Comparison of ENCODE assay signal across 8 mouse cellular contexts in genomic region chr14:73383746-73384145, GRCm38 (mm10). TPM values are rescaled to one million over a fixed set of nuclear protein-coding genes. Genes with fewer than 3 reads are reported as not detected.
A peak's percentile ranks its signal among the peaks of the same experiment; 100 is the strongest.
DNase-seq lines count a peak whose midpoint lies in the region; ATAC-seq and TF ChIP-seq lines count a peak whose summit lies in the region.

No protein-coding gene starts in this region.

- WGBS in lung, adult 2 months, result 1% methylated on average over 2 of the region's 2 CpGs
- WGBS in forebrain, embryonic 10.5 days, result 61% methylated on average over 2 of the region's 2 CpGs
- WGBS in limb, embryonic 10.5 days, result 59% methylated on average over 2 of the region's 2 CpGs
- WGBS in neural tube, embryonic 13.5 days, result 43% methylated on average over 2 of the region's 2 CpGs

- H3K9me3 ChIP-seq in forebrain, embryonic 10.5 days, result no peaks in the 10 kb centered on the region
- H3K9me3 ChIP-seq in limb, embryonic 10.5 days (replicated peaks), result no peaks in the 10 kb centered on the region
- no peaks in the 10 kb centered on the region for H3K9me3 ChIP-seq in neural tube, embryonic 13.5 days

- no peak for TF ChIP-seq CTCF in lung, adult 2 months (IDR thresholded peaks at IDR 0.05; ENCODE audit: insufficient read depth, low read length)

- peak overlapping the region; percentile 70 for H3K4me2 ChIP-seq in neural tube, embryonic 13.5 days

- TF ChIP-seq POLR2A in lung, adult 2 months (IDR thresholded peaks at IDR 0.05; ENCODE audit: borderline replicate concordance, extremely low read depth, low read depth, low read length), result no peak

- no peak overlapping the region for H3K27ac ChIP-seq in forebrain, embryonic 10.5 days
- no peak overlapping the region for H3K27ac ChIP-seq in limb, embryonic 10.5 days
- no peak overlapping the region for H3K27ac ChIP-seq in neural tube, embryonic 13.5 days (replicated peaks)

- peaks cover 7% of the 10 kb centered on the region for H3K36me3 ChIP-seq in forebrain, embryonic 10.5 days (replicated peaks)
- peaks cover 15% of the 10 kb centered on the region for H3K36me3 ChIP-seq in limb, embryonic 10.5 days
- H3K36me3 ChIP-seq in neural tube, embryonic 13.5 days, result peaks cover 7% of the 10 kb centered on the region

- H3K9ac ChIP-seq in neural tube, embryonic 13.5 days, result peak overlapping the region; percentile 98

- DNase-seq in lung, adult 2 months, result no peak
- no peak for DNase-seq in lung, postnatal 14 days
- no peak for DNase-seq in forebrain, embryonic 10.5 days (ENCODE audit: extremely low spot score, low spot score)
- DNase-seq in limb, embryonic 10.5 days (ENCODE audit: low spot score), result no peak
- DNase-seq in adrenal gland, adult 2 months, result no peak
- DNase-seq in right cerebral cortex, postnatal 36 days (ENCODE audit: low spot score in 2 of 2), result no peak

- H3K4me1 ChIP-seq in lung, adult 2 months (ENCODE audit: control insufficient read depth, insufficient read depth, low read length), result peaks cover 22% of the 10 kb centered on the region
- peaks cover 46% of the 10 kb centered on the region for H3K4me1 ChIP-seq in forebrain, embryonic 10.5 days
- peaks cover 22% of the 10 kb centered on the region for H3K4me1 ChIP-seq in limb, embryonic 10.5 days
- peaks cover 48% of the 10 kb centered on the region for H3K4me1 ChIP-seq in neural tube, embryonic 13.5 days (replicated peaks)

- no peak for ATAC-seq in neural tube, embryonic 13.5 days (ENCODE audit: low read depth)
- no peak for ATAC-seq in granulocyte monocyte progenitor cell, adult 5-6 weeks (replicated peaks; ENCODE audit: poor library complexity, severe bottlenecking)

- H3K27me3 ChIP-seq in forebrain, embryonic 10.5 days (ENCODE audit: poor library complexity, severe bottlenecking), result no peaks in the 10 kb centered on the region
- no peaks in the 10 kb centered on the region for H3K27me3 ChIP-seq in limb, embryonic 10.5 days (ENCODE audit: low read depth, poor library complexity, severe bottlenecking)
- H3K27me3 ChIP-seq in neural tube, embryonic 13.5 days, result no peaks in the 10 kb centered on the region

- H3K4me3 ChIP-seq in lung, adult 2 months (replicated peaks; ENCODE audit: extremely low read depth, low read depth, low read length), result peak overlapping the region; percentile 65
- H3K4me3 ChIP-seq in forebrain, embryonic 10.5 days, result peak overlapping the region; percentile 96
- peak overlapping the region; percentile 92 for H3K4me3 ChIP-seq in limb, embryonic 10.5 days
- peak overlapping the region; percentile 96 for H3K4me3 ChIP-seq in neural tube, embryonic 13.5 days

RNA-seq across cellular contexts. Expression of gene Itm2b, which starts 1.3 kb away (rescaled TPM):
- 1,455 and 1,580 TPM in 2 replicates for polyA plus RNA-seq in lung, adult 2 months (2012; rRNA removed)
- polyA plus RNA-seq in forebrain, embryonic 10.5 days (2016; fragmentation: Nextera tagmentation; extraction: Ambion mirVana), result 192 and 209 TPM in 2 replicates
- polyA plus RNA-seq in limb, embryonic 10.5 days (2016; fragmentation: Nextera tagmentation; extraction: Ambion mirVana), result 219 and 269 TPM in 2 replicates
- 781 and 803 TPM in 2 replicates for polyA plus RNA-seq in neural tube, embryonic 13.5 days (2015; fragmentation: Nextera tagmentation; extraction: Ambion mirVana)
- 834 and 975 TPM in 2 replicates for total RNA-seq in granulocyte monocyte progenitor cell, adult 5-6 weeks (2014; fragmentation: Nextera tagmentation)
- 1,023 and 1,048 TPM in 2 replicates for total RNA-seq in granulocyte monocyte progenitor cell, adult 5-6 weeks (2017)
- total RNA-seq in adrenal gland, adult 2 months (2021), result 1,000 to 10,000 TPM; 1,107 to 1,115 TPM
- 828 and 985 TPM in 2 replicates for polyA plus RNA-seq in adrenal gland, adult 2 months (2012; rRNA removed)

RNA-seq across cellular contexts. Expression of gene Rb1, which starts 58.1 kb away (rescaled TPM):
- 4.1 and 7.8 TPM in 2 replicates for polyA plus RNA-seq in lung, adult 2 months (2012; rRNA removed)
- 21.3 and 27.7 TPM in 2 replicates for polyA plus RNA-seq in forebrain, embryonic 10.5 days (2016; fragmentation: Nextera tagmentation; extraction: Ambion mirVana)
- 21.2 and 24.8 TPM in 2 replicates for polyA plus RNA-seq in limb, embryonic 10.5 days (2016; fragmentation: Nextera tagmentation; extraction: Ambion mirVana)
- 22.7 and 25.4 TPM in 2 replicates for polyA plus RNA-seq in neural tube, embryonic 13.5 days (2015; fragmentation: Nextera tagmentation; extraction: Ambion mirVana)
- 25.4 and 34.8 TPM in 2 replicates for total RNA-seq in granulocyte monocyte progenitor cell, adult 5-6 weeks (2014; fragmentation: Nextera tagmentation)
- total RNA-seq in granulocyte monocyte progenitor cell, adult 5-6 weeks (2017), result 16.2 and 18.7 TPM in 2 replicates
- total RNA-seq in adrenal gland, adult 2 months (2021), result 10 to 100 TPM; 22.6 to 24.3 TPM
- polyA plus RNA-seq in adrenal gland, adult 2 months (2012; rRNA removed), result 0.73 and 0.78 TPM in 2 replicates
